Mouse (Mus musculus) gastrocnemius, adult 18-20 months (tissue): ENCODE results near the gene Mpig6b. TPM values are rescaled to one million over a fixed set of nuclear protein-coding genes. Genes with fewer than 3 reads are reported as not detected.
"Not testable (repeated sequence)": the region's sequence is repeated elsewhere in the genome, so short reads cannot be mapped to it uniquely, and the experiment has no call there.

Source experiments
- DNase-seq: peaks from one replicate; pipeline ENCODE4 v3.0.0; 2021; ENCODE audit warnings: low spot score
- total RNA-seq, 2 experiments: library from RNA; stranded (reverse); gene quantifications; 2 replicates each; pipeline ENCODE4 v1.2.3; 2021

The Mpig6b gene
- total RNA-seq, 2 experiments from 2014 or later, result not detected

DNA sequence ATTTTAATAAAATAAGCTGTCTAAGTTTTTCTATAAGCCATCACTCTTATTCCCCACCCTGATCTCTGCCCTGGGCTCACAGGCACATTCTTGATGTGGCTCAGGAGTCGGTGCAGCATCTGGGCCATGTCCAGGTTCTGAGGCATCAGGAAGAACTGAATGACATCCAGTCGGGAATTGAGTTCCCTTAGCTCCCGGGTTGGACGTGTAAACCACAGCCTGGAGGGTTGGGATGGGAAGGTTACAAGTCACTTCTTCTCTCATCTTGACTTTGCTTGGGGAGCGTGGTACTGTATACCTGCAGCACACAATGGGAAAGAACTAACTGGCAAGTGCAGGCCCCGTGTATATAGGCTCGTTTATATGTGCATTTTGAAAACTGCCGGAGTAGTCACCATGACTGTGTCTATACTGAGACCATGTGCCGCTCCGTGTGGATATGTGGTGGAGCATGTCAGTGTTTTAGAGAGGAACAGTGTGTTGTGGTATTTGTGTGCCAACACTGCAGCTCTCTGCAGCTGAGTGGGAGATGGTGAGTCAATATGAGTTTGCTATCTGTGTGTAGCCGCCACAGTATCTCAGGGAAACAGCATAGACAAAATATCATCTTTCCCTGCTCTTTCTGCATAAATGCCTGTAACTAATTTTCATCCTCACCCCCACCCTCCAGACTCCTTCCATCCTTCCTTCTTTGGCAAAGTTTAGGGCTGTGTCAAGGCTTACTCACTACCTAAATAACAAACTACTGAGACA, 26.7 kb downstream of the Mpig6b start:
- no peak for DNase-seq

DNA sequence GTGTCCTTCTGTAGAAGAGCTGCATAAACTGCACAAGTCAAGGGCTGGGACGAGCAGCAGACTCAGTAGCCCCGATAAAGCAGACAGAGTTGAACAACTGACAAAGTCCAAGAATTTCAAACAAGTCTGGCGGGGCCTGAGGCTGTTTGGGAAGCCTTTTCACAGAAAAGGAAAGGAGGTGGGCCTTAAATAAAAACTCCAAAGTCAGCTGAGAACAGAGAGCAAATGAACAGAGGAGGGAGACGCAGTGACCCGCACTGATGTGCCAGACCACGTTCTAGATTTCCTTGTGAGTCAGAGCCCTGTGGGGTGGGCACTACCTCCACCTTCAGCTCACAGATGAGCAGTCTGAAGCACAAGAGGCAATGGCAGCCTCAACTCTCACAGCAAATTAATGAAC, 31.1 kb downstream of the Mpig6b start:
- no peak for DNase-seq

DNA sequence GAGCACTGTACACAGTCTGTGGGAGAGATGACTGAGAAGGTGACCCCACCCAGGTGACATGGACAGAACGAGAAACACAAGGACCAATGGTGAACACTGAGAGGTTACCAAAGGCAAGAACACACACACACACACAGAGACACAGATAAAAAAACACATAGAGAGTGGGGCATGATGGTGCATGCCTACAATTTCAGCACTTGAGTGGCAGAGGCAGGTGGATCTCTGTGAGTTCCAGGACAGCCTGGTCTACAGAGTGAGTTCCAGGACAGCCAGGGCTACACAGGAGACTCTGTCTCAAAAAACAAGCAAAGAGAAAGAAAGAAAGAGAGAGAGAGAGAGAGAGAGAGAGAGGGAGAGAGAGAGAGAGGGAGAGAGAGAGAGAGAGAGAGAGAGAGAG, 32.3 kb downstream of the Mpig6b start:
- DNase-seq, result not testable (repeated sequence)

DNA sequence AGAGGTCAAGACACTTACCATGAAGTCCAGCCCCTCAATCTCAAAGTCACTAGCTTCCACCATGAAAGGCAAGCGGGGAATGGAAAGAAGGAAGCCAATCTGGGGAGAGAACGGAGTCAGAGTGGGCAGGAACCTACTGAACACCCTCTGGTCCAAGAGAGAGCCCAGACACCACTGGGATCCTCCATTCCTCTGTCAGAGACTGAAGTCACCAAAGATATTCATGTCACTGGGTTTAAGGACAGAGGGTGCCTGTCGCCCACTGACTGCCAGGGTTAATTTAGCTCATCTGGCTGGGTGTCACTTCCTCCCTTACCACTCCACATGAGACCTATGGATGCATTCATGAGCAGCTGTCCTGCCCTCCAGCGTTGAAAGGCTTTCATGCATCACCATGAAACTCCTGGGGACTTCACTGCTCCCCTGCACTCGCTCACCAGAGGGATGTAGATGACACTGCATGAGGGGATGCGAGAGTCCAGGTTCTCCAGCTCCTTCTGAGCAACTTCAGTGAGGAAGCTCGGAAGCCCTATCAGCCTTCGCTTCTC, 33.6 kb downstream of the Mpig6b start:
- DNase-seq, result no peak

DNA sequence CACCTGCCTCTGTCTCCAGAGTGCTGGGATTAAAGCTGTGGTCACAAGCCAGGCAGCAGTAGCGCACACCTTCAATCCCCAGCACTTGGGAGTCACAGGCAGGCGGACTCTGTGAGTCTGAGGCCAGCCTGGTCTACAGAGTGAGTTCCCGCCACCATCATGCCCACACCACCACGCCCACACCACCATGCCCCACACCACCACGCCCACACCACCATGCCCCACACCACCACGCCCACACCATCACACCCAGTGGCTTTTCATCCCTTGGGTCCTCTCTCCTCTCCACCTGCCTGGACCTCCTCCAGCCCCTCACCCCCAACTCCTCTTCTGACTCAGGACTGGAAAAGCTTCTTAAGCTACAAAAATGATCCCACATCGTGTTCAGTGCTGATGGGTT, 34.1 kb downstream of the Mpig6b start:
- DNase-seq, result no peak

DNA sequence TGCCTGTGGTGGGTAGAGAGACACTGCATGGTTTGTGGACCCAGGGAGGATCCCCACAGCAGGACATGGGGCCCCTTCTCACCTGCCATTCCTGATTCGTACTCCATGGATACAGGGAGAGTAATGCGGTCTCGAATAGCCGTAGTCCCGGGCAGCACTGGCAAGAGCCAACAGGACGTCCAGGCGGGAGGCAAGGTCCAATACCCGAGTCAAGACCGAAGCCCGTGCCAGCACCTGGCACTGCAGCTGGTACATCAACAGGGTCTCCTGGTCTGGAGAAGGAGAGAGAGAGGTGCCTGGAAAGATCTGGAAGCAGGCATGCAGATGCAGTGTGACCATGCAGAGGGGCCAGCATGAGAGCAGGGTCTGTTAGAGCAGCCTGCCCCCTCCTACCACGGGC, 34.7 kb downstream of the Mpig6b start:
- no peak for DNase-seq

DNA sequence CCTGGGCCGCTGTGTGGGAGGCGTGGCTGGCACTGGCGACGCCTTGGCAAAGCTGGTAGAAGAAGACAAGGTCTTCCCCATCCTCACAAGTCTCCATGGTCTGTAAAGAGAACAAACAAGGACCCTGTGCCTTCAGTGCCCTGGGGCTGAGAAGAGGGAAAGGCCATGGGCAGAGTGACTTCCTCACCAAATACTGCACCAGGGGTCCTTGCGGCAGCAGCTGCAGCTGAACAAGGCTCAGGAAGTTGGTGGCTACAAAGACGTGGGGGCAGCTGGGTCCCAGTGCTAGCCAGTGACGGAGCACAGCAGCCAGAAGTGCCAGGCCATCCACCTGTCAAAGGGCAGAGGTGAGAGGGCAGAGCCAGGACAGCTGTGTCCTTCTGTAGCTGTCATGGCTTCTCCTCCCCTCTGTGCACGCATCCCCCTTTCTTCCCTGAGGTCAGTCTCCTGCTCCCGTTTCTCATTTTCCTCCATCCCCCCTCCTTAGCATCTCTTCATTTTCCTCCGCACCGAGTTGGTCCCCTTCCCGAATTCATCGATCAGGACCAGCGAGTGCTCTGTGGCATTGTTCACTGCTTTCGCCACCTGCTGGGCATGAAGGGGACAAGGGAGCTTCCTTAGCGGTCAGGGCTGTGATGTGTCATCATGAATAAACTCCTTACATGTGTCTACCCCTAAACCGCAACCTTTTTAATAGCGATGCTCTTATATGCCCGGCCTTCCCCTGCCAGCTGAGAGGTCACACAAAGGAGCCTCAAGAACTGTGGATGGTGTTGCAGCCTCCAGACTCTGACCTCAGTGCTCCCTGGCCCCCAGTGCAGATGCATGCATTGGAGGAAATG, 36.1 kb downstream of the Mpig6b start:
- no peak for DNase-seq

DNA sequence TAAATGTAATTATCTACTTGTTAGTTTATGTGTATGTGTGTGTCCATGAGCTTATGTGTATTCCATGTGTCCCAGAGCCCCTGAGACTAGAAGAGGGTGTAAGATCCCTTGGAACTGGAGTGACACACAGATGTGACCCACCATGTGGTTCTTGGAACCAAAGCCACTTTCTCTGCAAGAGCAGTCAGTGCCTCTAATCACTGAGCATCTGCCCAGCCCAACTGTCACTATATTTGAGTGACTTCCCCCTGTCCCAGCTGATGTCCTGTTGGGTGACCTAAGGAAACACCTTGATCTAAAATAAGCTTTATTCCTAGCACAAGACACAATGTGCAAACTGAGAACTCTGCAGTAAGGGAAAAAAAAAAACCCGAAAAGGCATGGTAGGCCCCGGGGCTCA, 37.7 kb downstream of the Mpig6b start:
- no peak for DNase-seq

DNA sequence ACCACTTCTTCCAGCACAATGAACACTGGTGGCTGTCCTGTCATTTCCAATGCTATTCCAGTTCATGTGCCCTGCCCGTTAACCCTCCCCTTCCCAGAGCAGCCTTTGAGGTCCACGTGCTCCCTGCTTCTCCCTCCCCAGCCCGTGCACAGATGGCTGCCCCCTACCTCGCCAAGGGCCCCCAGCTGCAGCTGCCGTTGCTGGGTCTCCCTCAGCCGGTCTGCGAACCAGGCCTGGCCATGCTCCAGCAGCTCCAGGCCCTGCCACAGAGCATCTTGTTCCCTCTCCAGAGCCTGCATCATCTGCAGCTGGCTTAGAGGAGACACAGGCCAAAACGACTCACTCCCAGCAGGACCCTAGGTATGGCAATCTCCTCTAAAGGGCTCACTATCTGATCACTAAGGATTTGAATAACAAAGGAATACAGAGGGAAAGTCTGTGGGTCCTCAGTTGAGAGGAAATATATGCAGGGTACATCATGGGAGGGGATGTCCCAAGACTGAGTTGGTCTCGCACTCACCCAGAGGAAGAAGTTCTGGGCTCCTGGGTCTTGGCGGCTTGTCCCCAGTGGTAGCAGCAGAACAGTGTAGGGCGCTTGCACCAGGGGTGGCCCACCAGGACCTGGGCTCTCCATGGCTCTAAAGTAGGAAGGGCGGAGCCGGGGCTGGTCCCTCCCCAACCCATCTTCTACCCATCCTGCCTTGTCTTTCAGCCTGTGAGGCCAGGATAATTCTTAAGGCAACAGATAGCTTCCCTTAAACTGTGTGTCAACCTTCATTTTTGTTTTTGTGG, 38.5 kb downstream of the Mpig6b start, which contains the start of gene Sapcd1:
Gene Sapcd1, minus strand, starts transcription at position 740 of the 792 bp plus-strand sequence.
- no peak for DNase-seq

DNA sequence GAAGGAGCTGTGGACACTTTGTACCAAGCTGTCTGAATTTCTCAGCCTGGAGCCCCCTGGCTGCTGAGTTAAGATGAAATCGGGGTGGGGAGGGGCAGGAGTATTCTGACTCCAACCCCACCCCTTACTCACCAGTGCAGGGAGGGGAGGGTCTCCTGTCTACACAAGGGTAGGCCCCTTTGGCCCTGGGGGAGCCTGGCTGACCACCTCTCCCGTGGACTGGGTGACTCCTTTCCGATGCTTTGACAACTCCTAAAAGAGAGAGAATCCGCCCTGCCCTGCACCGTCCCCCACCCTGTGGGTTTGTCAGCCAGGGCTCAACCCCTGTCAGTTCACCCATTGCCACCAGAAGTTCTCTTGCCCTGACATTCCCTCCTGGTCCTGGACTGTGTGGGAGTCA, 39.8 kb downstream of the Mpig6b start:
- no peak for DNase-seq

DNA sequence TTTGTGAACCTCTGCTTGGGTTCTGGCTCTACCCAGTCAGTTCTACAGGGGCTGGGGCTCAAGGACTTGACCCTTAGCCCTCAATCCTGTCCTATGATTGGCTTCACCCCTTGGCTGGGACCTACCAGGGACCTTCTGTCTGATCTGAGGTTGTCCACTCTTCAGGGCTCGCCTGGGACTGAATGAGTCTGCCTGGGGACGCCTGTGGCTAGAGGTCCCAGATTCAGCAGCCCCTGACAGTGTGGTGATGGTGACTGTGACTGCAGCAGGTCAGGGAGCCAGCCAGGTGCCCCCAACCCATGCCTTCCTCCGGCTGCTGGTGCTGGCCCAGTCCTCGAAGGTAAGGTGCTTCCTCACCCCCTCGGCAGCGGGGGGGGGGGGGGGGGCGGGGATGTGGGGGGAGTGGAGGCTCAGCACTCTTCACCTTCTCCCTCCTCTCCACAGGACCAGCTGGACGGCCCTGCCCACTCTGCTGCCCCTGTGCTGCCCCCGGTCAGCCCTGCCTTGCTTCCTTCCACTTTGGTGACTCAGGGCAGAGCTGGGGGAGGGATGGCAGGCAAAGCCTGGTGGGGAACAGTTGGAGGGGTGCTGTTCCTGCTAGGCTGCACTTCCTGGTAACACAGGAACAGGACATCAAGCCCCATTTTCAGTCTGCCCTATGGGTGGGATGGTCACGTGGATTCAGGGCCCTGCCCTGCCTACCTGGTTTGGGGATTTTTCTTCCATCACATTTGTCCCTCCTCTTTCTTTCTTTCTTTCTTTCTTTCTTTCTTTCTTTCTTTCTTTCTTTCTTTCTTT, 41.1 kb downstream of the Mpig6b start:
- no peak for DNase-seq

DNA sequence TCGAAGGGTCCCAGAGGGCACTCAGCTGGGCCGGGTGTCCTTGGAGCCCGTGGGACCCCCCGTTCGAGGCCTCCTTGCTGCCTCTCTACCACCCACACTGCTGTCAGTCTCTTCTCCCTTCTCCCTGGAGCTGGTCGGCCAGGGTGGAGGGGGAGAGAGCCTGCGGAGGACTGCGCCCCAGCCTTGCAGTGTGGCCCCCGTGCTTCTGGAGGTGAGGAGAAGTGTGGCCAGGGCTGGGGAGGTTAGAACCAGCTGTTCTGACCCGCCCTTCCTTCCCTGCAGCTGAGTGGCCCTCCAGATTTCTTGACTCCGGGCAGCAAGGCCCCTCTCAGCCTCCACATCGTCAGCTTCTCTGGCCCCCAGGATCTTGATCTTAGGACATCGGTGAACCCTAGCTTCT, 41.7 kb downstream of the Mpig6b start:
- no peak for DNase-seq

DNA sequence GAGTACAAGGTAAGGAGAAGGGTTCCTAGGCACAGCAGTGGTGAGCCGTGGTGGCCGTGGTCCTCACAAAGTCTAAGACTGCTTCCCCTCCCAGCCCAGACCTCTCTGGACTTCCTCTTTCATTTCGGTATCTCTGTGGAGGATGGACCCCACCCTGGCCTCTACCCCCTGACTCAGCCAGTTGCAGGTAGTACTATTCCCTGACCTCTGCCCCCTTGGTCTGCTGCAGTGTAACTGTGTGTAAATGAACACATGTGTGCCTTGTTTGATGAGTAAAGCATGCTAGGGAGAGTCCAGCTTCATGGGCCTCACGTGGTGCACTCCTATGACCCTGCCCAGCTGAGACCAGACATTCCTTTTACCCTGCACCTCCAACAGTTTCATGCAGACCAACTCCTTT, 42.2 kb downstream of the Mpig6b start:
- DNase-seq, result no peak

DNA sequence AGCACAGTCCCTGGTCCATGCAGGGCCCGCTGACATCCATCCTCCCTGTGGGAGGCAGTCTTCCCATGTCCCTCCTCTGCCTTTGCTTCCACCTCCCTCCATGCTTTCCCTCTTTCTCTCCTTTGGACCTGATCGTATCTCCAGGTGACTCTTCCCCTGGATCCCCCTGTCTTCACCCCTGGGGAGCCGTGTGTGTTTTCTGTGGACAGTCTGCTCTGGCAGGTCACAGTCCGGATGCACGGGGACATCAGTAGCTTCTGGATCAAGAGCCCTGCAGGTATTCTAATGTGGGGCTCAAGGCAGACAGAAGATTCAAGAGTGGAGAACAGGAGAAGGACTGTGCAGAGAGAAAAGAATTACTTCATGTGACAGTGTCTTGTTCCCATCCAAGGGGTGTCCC, 42.8 kb downstream of the Mpig6b start:
- no peak for DNase-seq

DNA sequence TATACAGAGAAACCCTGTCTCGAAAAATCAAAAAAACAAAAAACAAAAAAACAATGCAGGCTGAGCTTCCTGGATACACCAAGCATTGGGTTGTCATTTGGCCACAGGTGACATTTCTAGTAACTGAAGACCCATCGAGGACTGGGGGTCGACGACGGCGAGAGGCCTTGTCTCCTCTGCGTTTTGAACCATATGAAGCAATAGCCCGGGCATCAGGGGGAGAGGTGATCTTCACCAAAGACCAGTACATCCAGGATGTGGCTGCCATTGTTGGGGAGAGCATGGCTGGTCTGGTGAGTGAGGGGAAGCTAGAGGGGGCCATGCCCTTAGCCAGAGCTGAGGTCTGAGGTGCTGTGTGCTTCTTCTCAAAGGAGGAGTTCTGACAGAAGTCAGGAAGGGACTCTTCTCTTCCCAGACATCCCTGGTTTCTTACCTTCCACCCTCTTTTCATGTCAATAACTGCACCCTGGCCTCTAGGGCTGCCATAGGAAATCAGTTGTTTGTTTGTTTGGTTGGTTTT, 43.4 kb downstream of the Mpig6b start:
- no peak for DNase-seq

DNA sequence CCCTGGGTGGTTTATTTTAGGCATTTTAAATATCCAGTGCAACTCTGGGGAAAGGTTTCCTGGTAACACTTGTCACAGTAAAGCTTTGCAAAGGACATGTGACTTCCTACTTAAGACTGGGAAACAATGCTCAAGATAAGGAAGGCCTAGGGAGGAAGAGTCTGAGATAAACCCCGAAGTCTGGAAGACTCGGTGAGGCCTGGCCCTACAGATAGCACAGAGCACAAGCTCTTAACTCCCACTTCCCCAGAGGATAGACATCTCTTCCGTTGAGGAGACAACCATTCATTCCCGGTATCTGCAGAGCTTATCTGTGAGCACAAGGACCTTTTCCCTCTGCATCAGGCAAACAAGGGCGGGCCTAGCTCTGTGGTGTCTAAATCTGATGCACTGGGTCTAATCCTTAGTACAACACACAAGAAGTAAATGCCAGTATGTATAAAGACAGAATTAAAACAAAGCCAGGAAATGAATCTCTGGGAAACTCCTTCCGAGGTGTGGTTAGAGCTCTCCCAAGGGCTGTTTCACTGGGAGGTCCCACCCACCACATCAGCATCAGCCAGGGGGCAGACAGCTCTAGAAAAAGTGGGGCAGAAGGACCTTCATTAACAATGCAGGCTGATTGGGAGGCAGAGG, 44.0 kb downstream of the Mpig6b start:
- DNase-seq, result no peak

DNA sequence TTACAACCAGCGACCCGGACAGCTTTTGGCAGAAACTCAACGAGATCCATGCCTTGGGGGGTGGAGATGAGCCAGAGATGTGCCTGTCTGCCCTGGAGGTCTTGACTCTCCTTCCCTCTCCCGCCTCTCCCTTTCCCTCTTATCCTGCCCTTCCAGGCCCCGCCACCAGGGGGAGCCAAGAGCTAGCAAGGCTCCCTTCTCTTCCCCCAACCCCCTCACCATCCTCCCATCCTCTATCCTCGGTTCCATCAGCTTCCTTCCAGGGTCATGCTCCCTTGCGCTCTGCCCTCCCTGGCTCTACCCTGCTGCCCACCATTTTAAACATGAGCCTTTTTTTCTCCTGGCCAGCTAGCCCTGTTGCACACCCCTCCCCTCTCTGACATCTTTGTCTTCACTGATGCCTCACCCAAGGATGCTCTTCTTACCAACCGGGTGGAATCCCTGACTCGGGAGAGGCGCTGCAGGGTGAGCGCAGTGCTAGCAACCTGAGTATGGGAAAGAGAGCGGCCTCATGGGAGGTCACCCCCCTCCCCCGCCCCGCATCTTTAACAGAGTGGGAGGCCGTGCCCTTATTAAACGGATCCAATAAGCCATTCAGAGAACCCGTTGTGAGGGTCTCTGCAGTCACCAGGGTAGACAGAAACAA, 44.7 kb downstream of the Mpig6b start:
- DNase-seq, result peak; percentile 89

DNA sequence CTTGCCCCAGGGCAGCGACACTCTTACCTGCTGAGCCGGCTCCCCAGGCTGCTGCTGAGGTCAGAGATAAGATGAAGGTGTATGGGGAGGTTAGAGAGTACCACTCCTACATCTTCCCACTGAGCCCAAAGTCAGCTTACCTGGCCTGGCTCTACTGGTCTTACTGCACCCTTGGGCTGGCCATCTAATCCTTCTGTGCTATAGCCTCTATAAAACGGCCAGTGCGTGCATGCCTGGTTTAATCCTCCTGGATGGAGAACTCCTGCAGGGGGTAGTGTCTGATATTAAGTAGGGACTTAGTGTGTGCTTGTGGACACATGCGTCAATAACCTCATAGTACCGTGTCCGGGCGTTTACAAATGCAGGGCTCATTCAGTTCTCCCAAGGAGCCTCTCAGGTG, 45.4 kb downstream of the Mpig6b start:
- no peak for DNase-seq

DNA sequence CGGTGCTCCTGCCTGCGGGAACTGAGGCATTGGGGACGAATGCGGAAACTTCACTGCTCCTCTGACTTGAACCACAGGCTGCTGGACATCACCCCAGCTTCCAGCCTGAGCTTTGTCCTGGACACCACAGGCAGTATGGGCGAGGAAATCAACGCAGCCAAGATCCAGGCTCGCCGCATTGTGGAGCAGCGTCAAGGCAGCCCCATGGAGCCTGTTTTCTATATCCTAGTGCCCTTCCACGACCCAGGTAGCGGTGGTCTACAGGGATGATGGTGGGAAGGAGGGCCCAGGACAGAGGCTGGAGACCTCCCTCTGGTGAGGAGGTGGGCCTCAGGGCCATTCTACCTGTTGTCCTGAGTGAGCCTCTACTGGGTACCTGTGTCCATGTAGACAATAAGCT, 46.1 kb downstream of the Mpig6b start:
- DNase-seq, result no peak

DNA sequence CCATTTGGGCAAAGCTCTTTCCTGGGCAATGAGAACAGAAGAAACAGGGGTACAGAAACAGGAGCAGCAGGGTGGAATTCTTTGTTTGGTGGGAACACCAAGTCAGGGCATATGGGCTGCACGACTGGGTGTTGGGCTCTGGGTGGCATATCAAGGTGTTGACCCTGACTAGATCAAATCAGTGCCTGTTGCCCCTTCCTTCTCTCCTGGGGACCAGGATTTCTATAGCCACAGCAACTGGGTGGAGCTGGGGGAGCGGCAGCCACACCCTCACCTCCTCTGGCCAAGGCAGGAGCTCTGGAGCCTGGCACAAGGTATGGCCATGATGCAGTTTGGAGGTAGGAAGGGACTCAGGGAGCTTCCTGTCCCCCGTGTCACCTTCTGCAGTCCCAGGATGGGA, 47.8 kb downstream of the Mpig6b start:
- no peak for DNase-seq
